ENCODE assay signal across 9 mouse cellular contexts in the genomic region with DNA sequence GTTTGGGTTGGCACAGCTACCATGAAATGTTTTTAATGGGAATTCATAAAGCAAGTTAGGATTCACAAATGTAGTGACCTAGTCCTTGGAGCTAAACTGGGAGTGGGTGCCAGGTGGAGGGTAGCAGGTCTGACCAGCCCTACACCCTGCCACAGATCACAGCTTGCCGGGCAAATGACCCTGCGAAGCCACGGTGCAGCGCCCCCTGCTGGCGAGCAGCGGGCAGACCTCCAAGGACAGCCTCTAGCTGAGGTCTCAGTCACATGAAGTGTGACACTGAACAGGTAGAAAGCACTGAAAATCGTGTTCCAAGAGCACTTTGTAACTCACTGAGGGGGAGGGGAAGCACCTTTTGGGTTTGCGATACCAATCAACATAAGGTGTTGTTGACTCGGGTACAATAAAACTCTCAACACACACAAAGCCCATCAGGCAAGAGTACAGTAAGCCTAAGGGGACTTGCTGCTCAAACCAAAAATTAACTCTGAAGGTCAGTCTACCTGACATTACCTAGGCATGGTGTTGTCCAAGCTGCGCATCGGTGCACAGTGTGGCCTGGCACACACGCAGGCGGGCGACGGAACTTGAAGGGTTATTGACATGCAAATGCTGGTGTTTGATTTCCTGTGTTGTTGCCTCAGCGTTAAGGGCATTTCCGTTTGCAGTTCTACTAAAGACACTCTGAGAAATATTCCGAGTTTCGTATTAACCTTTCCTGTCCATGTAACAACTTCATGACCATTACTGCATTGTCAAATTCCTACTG.
DNase-seq lines count a peak whose midpoint lies in the region; ATAC-seq and TF ChIP-seq lines count a peak whose summit lies in the region.
"Had no signal": no experiment of that assay in that cellular context is flagged by ENCODE, and none has a peak within 500 bp of the region (broad histone marks: within the 10 kb centered on the region; RNA-seq: fewer than 3 reads in every experiment).

No protein-coding gene starts in this region.

- 0 out of 2 replicates have a peak, but pooled peaks have one; percentile 52 for ATAC-seq in cerebellum, adult (ENCODE audit: insufficient number of reproducible peaks, low FRiP score, low TSS enrichment)
- no peak for ATAC-seq in liver, embryonic 12.5 days
- ATAC-seq in inflammation-experienced regulatory T-cells, adult 6 months, result peak; percentile 35

- no peak overlapping the region for H3K27ac ChIP-seq in liver, embryonic 12.5 days
- no peak overlapping the region for H3K27ac ChIP-seq in bone marrow, adult 2 months (ENCODE audit: control insufficient read depth, insufficient read depth, low read depth, low read length, poor library complexity)
- H3K27ac ChIP-seq in olfactory bulb, adult 2 months (ENCODE audit: insufficient read depth, low read depth, low read length), result no peak overlapping the region

- no peaks in the 10 kb centered on the region for H3K27me3 ChIP-seq in liver, embryonic 12.5 days (replicated peaks)

- H3K36me3 ChIP-seq in liver, embryonic 12.5 days, result peaks cover 4% of the 10 kb centered on the region; the same call in 1 of the 2 replicates

- DNase-seq in cerebellum, adult 9-11 months, result no peak
- peak; percentile 16 for DNase-seq in liver
- no peak for DNase-seq in right cerebral cortex, postnatal 25 days

- no peak overlapping the region for H3K4me3 ChIP-seq in liver, embryonic 12.5 days
- H3K4me3 ChIP-seq in bone marrow, adult 2 months (replicated peaks; ENCODE audit: control insufficient read depth, low read depth, low read length), result no peak overlapping the region
- H3K4me3 ChIP-seq in olfactory bulb, adult 2 months (ENCODE audit: insufficient read depth, low read depth, low read length), result no peak overlapping the region
- H3K4me3 ChIP-seq: megakaryocyte, embryonic 14.5 days had no signal

- WGBS in liver, embryonic 12.5 days (ENCODE audit: insufficient replicate concordance), result 59% methylated on average over 19 of the region's 19 CpGs
- WGBS in bone marrow, adult 2 months, result 68% methylated on average over 19 of the region's 19 CpGs
- WGBS in olfactory bulb, adult 2 months, result 64% methylated on average over 19 of the region's 19 CpGs

- no peak overlapping the region for H3K4me2 ChIP-seq in liver, embryonic 12.5 days

- H3K9me3 ChIP-seq in liver, embryonic 12.5 days (replicated peaks), result no peaks in the 10 kb centered on the region
- H3K9me3 ChIP-seq: megakaryocyte, embryonic 14.5 days had no signal

- TF ChIP-seq CTCF in bone marrow, adult 2 months (IDR thresholded peaks at IDR 0.05; ENCODE audit: control insufficient read depth, insufficient read depth, low read length), result peak; percentile 74
- TF ChIP-seq CTCF in olfactory bulb, adult 2 months (IDR thresholded peaks at IDR 0.05; ENCODE audit: insufficient read depth, low read depth, low read length), result peak; percentile 37; the same call in 1 of the 2 replicates

- no peak overlapping the region for H3K9ac ChIP-seq in liver, embryonic 12.5 days

- no peaks in the 10 kb centered on the region for H3K4me1 ChIP-seq in liver, embryonic 12.5 days
- H3K4me1 ChIP-seq in bone marrow, adult 2 months (ENCODE audit: control insufficient read depth, insufficient read depth, low read length), result no peaks in the 10 kb centered on the region
- no peaks in the 10 kb centered on the region for H3K4me1 ChIP-seq in olfactory bulb, adult 2 months (ENCODE audit: control insufficient read depth, insufficient read depth, low read length)
- H3K4me1 ChIP-seq: megakaryocyte, embryonic 14.5 days had no signal

- no peak for TF ChIP-seq POLR2A in bone marrow, adult 2 months (IDR thresholded peaks at IDR 0.05; ENCODE audit: borderline replicate concordance, control insufficient read depth, low read depth, low read length)
- no peak for TF ChIP-seq POLR2A in olfactory bulb, adult 2 months (IDR thresholded peaks at IDR 0.05; ENCODE audit: insufficient read depth, low read depth, low read length)
